Mouse (Mus musculus) thymus, adult 2 months (tissue): ENCODE measurements at regions not wholly inside any gene's neighbourhood (a gene's known extent, or its start where the extent isn't known, plus 50 kb on each side); places are given as distances from the start of the nearest gene placed in this dataset.

ENCODE experiments used
- CTCF ChIP-seq: fragments of 200-500 bp; IDR thresholded peaks from 2 replicates; pipeline ENCODE4 v1.5.1; 2012; ENCODE audit warnings: mild to moderate bottlenecking, control low read depth, low read length, moderate library complexity, borderline replicate concordance; ENCODE audit not compliant: control insufficient read depth, poor library complexity, insufficient read depth; ENCODE audit errors: extremely low read depth
- POLR2A ChIP-seq: fragments of 200-500 bp; IDR thresholded peaks from 2 replicates; pipeline ENCODE4 v1.6.1; 2012; ENCODE audit warnings: mild to moderate bottlenecking, low read length, control low read depth, moderate library complexity; ENCODE audit not compliant: control insufficient read depth, poor library complexity, insufficient read depth; ENCODE audit errors: extremely low read depth

DNA sequence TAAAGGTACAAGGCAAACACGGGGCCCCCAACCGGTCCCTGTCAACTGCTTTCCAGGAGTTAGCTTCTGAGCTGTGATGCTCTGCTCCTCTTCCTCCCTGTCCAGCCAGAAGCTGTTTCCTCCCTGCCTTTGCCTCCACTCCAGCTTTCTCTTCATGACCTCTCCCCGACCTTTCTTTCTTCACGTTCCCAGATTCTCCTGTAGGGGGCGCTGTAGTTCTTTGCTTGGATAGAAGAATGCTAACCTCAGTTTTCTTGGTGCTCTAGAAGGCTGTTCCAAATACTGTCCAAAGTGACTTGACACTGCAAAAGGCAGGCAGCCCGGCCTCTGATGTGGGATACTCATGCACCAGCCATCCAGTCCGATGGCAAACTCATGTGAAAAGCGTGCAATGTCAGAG is 107.1 kb downstream of the Kdr start:
- TF ChIP-seq CTCF (peak; percentile 63; the same call in 1 of the 2 replicates), POLR2A (no peak)
